Mouse (Mus musculus): ENCODE data around the gene Cyb561d2. TPM values are rescaled to one million over a fixed set of nuclear protein-coding genes. Genes with fewer than 3 reads are reported as not detected.
A peak's percentile ranks its signal among the peaks of the same experiment; 100 is the strongest.

The Cyb561d2 gene
- polyA plus RNA-seq, 1 experiment: 47.7 TPM

DNA sequence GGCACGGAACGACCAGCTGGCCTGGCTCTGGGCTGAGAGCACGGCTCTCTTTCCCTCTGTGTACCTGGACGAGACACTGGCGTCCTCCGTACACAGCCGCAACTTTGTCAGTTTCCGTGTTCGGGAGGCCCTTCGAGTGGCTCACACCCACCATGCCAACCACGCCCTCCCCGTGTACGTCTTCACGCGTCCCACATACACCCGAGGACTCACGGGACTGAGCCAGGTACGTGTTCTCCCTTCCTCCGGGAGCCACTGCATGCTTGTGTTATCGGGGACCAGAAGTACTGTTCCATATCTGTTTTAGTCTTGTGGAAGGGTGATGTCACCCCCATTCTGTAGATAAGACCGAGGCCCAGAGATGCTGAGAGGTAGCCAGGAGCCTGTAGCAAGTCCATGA lies 28.9 kb upstream of the Cyb561d2 start:
- Histone ChIP-seq H3K4me1 (ENCODE audit: control insufficient read depth, insufficient read depth, insufficient read length, low read length) (peaks cover 31% of the 10 kb centered on the region), H3K27ac (ENCODE audit: insufficient read depth, low read depth, low read length) (peak overlapping the region; percentile 99), H3K4me3 (ENCODE audit: low read depth, low read length) (peak overlapping the region; percentile 89), H3K36me3 (ENCODE audit: control insufficient read depth, insufficient read depth, low read length) (peaks cover 13% of the 10 kb centered on the region), H3K27me3 (ENCODE audit: control insufficient read depth, insufficient read depth, low read length) (no peaks in the 10 kb centered on the region)
- TF ChIP-seq POLR2A (IDR thresholded peaks at IDR 0.05; ENCODE audit: low read depth, low read length) (peak; percentile 69; the same call in 1 of the 2 replicates), CTCF (IDR thresholded peaks at IDR 0.05; ENCODE audit: extremely low read depth, insufficient read length, insufficient replicate concordance, low read depth, low read length) (no peak)
- 31% methylated on average over 21 of the region's 21 CpGs for WGBS

GRCm38 (mm10) chr9:107570016-107570415 lies 28.0 kb upstream of the Cyb561d2 start:
- Histone ChIP-seq H3K27me3 (ENCODE audit: control insufficient read depth, insufficient read depth, low read length) (no peaks in the 10 kb centered on the region), H3K4me1 (ENCODE audit: control insufficient read depth, insufficient read depth, insufficient read length, low read length) (peaks cover 34% of the 10 kb centered on the region), H3K27ac (ENCODE audit: insufficient read depth, low read depth, low read length) (peak overlapping the region; percentile 99), H3K4me3 (ENCODE audit: low read depth, low read length) (peak overlapping the region; percentile 89), H3K36me3 (ENCODE audit: control insufficient read depth, insufficient read depth, low read length) (peaks cover 16% of the 10 kb centered on the region)
- TF ChIP-seq POLR2A (IDR thresholded peaks at IDR 0.05; ENCODE audit: low read depth, low read length): no peak
- 36% methylated on average over 13 of the region's 13 CpGs for WGBS

DNA sequence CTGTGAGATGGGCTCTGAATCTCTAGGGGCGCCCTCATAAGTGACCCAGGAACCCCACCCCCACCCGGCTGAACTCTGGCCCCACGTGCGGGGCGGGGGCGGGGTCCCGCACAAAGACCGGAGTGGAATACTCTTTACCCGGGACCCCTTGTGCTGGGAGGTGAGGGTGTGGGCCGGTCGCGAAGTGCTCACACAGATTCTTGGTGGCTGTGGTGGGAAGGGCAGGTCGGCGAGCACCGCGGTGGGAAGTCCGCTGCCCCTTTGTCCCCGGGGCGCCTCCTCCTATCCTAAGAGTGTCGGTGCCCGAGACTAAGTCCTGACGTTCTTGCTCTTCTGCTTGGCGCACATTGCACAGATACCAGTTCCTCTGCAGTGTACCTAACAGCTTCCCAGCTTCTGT lies 27.3 kb upstream of the Cyb561d2 start:
- TF ChIP-seq CTCF (IDR thresholded peaks at IDR 0.05; ENCODE audit: extremely low read depth, insufficient read length, insufficient replicate concordance, low read depth, low read length): no peak
- no peak for TF ChIP-seq POLR2A (IDR thresholded peaks at IDR 0.05; ENCODE audit: low read depth, low read length)
- under 1% methylated on average over 23 of the region's 23 CpGs for WGBS
- no peaks in the 10 kb centered on the region for H3K27me3 ChIP-seq (ENCODE audit: control insufficient read depth, insufficient read depth, low read length)
- peak overlapping the region; percentile 89 for H3K4me3 ChIP-seq (ENCODE audit: low read depth, low read length)
- peak overlapping the region; percentile 99 for H3K27ac ChIP-seq (ENCODE audit: insufficient read depth, low read depth, low read length)
- H3K36me3 ChIP-seq (ENCODE audit: control insufficient read depth, insufficient read depth, low read length): peaks cover 20% of the 10 kb centered on the region
- H3K4me1 ChIP-seq (ENCODE audit: control insufficient read depth, insufficient read depth, insufficient read length, low read length): peaks cover 33% of the 10 kb centered on the region

- TF ChIP-seq POLR2A (IDR thresholded peaks at IDR 0.05; ENCODE audit: low read depth, low read length) (no peak; the same call in 1 of the 2 replicates), CTCF (IDR thresholded peaks at IDR 0.05; ENCODE audit: extremely low read depth, insufficient read length, insufficient replicate concordance, low read depth, low read length) (no peak)
- Histone ChIP-seq H3K4me1 (ENCODE audit: control insufficient read depth, insufficient read depth, insufficient read length, low read length) (peaks cover 39% of the 10 kb centered on the region), H3K36me3 (ENCODE audit: control insufficient read depth, insufficient read depth, low read length) (peaks cover 20% of the 10 kb centered on the region), H3K27ac (ENCODE audit: insufficient read depth, low read depth, low read length) (peak overlapping the region; percentile 99), H3K4me3 (ENCODE audit: low read depth, low read length) (peak overlapping the region; percentile 89), H3K27me3 (ENCODE audit: control insufficient read depth, insufficient read depth, low read length) (no peaks in the 10 kb centered on the region)
- WGBS: under 1% methylated on average over 41 of the region's 41 CpGs
These were observed 26.6 kb upstream of the Cyb561d2 start for GRCm38 (mm10) chr9:107568331-107569261.

- peak within 1 kb of the TSS; percentile 99 for H3K27ac ChIP-seq (ENCODE audit: insufficient read depth, low read depth, low read length)
- WGBS: 13% methylated on average over 18 of the region's 18 CpGs
These were observed 25.8 kb upstream of the Cyb561d2 start, which contains the start of gene Hyal2 for GRCm38 (mm10) chr9:107567702-107568319. Gene Hyal2 (plus strand): TSS chr9:107567945.

DNA sequence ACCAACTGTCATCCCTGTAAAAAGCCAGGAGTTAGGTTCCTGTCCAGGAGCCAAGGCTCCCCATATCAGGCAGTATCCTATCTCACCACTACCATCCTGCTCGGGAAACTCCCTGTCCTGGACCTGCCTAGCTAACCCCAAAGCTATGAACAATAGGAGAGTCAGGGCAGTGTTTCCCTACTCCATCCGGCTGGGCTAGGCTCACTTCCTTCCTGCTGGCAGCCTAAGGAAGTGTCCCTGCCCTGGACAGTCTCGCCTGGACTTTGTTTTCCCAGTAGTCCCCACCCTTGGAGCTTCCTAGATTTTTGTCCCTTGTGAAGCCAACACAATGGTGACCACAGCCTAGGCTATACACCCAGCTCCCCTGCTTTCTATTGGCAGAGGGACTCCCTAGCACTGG lies 24.9 kb upstream of the Cyb561d2 start:
- no peaks in the 10 kb centered on the region for H3K27me3 ChIP-seq (ENCODE audit: control insufficient read depth, insufficient read depth, low read length)
- H3K4me3 ChIP-seq (ENCODE audit: low read depth, low read length): peak overlapping the region; percentile 89
- peaks cover 12% of the 10 kb centered on the region for H3K36me3 ChIP-seq (ENCODE audit: control insufficient read depth, insufficient read depth, low read length)
- peaks cover 35% of the 10 kb centered on the region for H3K4me1 ChIP-seq (ENCODE audit: control insufficient read depth, insufficient read depth, insufficient read length, low read length)
- H3K27ac ChIP-seq (ENCODE audit: insufficient read depth, low read depth, low read length): peak overlapping the region; percentile 99
- 19% methylated on average over 3 of the region's 3 CpGs for WGBS
- TF ChIP-seq POLR2A (IDR thresholded peaks at IDR 0.05; ENCODE audit: low read depth, low read length) (peak; percentile 45; the same call in 1 of the 2 replicates), CTCF (IDR thresholded peaks at IDR 0.05; ENCODE audit: extremely low read depth, insufficient read length, insufficient replicate concordance, low read depth, low read length) (peak; percentile 47; the same call in 1 of the 2 replicates)

More at GRCm38 (mm10) chr9:107567702-107568319, 25.8 kb upstream of the Cyb561d2 start, which contains the start of gene Hyal2:
- Histone ChIP-seq H3K4me3 (ENCODE audit: low read depth, low read length) (peak within 1 kb of the TSS; percentile 89), H3K27me3 (ENCODE audit: control insufficient read depth, insufficient read depth, low read length) (no peaks in the 10 kb centered on the region), H3K36me3 (ENCODE audit: control insufficient read depth, insufficient read depth, low read length) (peaks cover 15% of the 10 kb centered on the region), H3K4me1 (ENCODE audit: control insufficient read depth, insufficient read depth, insufficient read length, low read length) (peaks cover 39% of the 10 kb centered on the region)
- TF ChIP-seq CTCF (IDR thresholded peaks at IDR 0.05; ENCODE audit: extremely low read depth, insufficient read length, insufficient replicate concordance, low read depth, low read length) (no peak), POLR2A (IDR thresholded peaks at IDR 0.05; ENCODE audit: low read depth, low read length) (peak; percentile 31; the same call in 1 of the 2 replicates)
